Mouse (Mus musculus) left cerebral cortex, adult 11 months (tissue): ENCODE results near the gene Apba1.

ENCODE experiments used
- DNase-seq: peaks from one replicate; pipeline ENCODE4 v3.0.0; 2022; ENCODE audit warnings: low spot score

Apba1 gene

GRCm38 (mm10) chr19:23806796-23807195, 48.1 kb downstream of the Apba1 start:
- no peak for DNase-seq

- no peak for DNase-seq
Measured at GRCm38 (mm10) chr19:23807371-23807770, 48.7 kb downstream of the Apba1 start.

- no peak for DNase-seq
Measured at GRCm38 (mm10) chr19:23809236-23809635, 50.5 kb downstream of the Apba1 start.

- DNase-seq, result no peak
Measured at GRCm38 (mm10) chr19:23810512-23810911, 51.8 kb downstream of the Apba1 start.

- DNase-seq, result no peak
Measured at GRCm38 (mm10) chr19:23810976-23811375, 52.3 kb downstream of the Apba1 start.

- DNase-seq, result no peak
Measured at GRCm38 (mm10) chr19:23816762-23817161, 58.1 kb downstream of the Apba1 start.

- no peak for DNase-seq
Measured at GRCm38 (mm10) chr19:23817196-23817595, 58.5 kb downstream of the Apba1 start.

GRCm38 (mm10) chr19:23819882-23820281, 61.2 kb downstream of the Apba1 start:
- DNase-seq, result no peak

GRCm38 (mm10) chr19:23822497-23822896, 63.8 kb downstream of the Apba1 start:
- DNase-seq, result no peak

GRCm38 (mm10) chr19:23823533-23823932, 64.8 kb downstream of the Apba1 start:
- DNase-seq, result no peak

GRCm38 (mm10) chr19:23826251-23826650, 67.6 kb downstream of the Apba1 start:
- DNase-seq, result no peak

GRCm38 (mm10) chr19:23830761-23831160, 72.1 kb downstream of the Apba1 start:
- no peak for DNase-seq

GRCm38 (mm10) chr19:23833685-23834682, 75.3 kb downstream of the Apba1 start:
- no peak for DNase-seq

GRCm38 (mm10) chr19:23834721-23835120, 76.0 kb downstream of the Apba1 start:
- no peak for DNase-seq

GRCm38 (mm10) chr19:23855832-23856231, 97.1 kb downstream of the Apba1 start:
- no peak for DNase-seq

GRCm38 (mm10) chr19:23858091-23858490, 99.4 kb downstream of the Apba1 start:
- no peak for DNase-seq

GRCm38 (mm10) chr19:23858781-23859180, 100.1 kb downstream of the Apba1 start:
- DNase-seq, result no peak

- DNase-seq, result no peak
Measured at GRCm38 (mm10) chr19:23860151-23860820, 101.6 kb downstream of the Apba1 start.

GRCm38 (mm10) chr19:23862736-23863135, 104.0 kb downstream of the Apba1 start:
- DNase-seq, result no peak

- no peak for DNase-seq
Measured at GRCm38 (mm10) chr19:23863959-23864358, 105.3 kb downstream of the Apba1 start.

GRCm38 (mm10) chr19:23866045-23866444, 107.4 kb downstream of the Apba1 start:
- peak; percentile 18 for DNase-seq

- no peak for DNase-seq
Measured at GRCm38 (mm10) chr19:23867052-23867451, 108.4 kb downstream of the Apba1 start.

GRCm38 (mm10) chr19:23867589-23867988, 108.9 kb downstream of the Apba1 start:
- DNase-seq, result peak; percentile 40
